Mouse (Mus musculus) limb, embryonic 11.5 days (tissue): ENCODE measurements at regions not wholly inside any gene's neighbourhood (a gene's known extent, or its start where the extent isn't known, plus 50 kb on each side); places are given as distances from the start of the nearest gene placed in this dataset.

Experiments
- ATAC-seq: fragments of 200-750 bp; cut with Nextera tagmentation; 2 replicates; pipeline ENCODE4 v1.8.0; 2017; ENCODE audit warnings: low read depth; ENCODE audit not compliant: insufficient number of reproducible peaks, low FRiP score, low TSS enrichment
- DNase-seq: peaks from one replicate; pipeline ENCODE4 v3.0.0-alpha.2; 2015; ENCODE audit warnings: low spot score
- H3K27ac ChIP-seq: fragments of 300-500 bp; sonication (generic); replicated peaks from 2 replicates; pipeline ENCODE4 v1.5.1; 2014; ENCODE audit warnings: low read depth, mild to moderate bottlenecking, low read length
- H3K27me3 ChIP-seq: fragments of 300-500 bp; sonication (generic); 2 replicates; pipeline ENCODE4 v1.6.1; 2014; ENCODE audit warnings: mild to moderate bottlenecking, low read length, mixed read lengths; ENCODE audit not compliant: control insufficient read depth, insufficient read depth
- H3K36me3 ChIP-seq: fragments of 300-500 bp; sonication (generic); 2 replicates; pipeline ENCODE4 v1.6.1; 2014; ENCODE audit warnings: mild to moderate bottlenecking, low read length, moderate library complexity, mixed read lengths; ENCODE audit not compliant: control insufficient read depth, insufficient read depth
- H3K4me1 ChIP-seq: fragments of 300-500 bp; sonication (generic); 2 replicates; pipeline ENCODE4 v1.6.1; 2014; ENCODE audit warnings: low read length, mixed read lengths; ENCODE audit not compliant: control insufficient read depth, insufficient read depth
- H3K4me2 ChIP-seq: fragments of 300-500 bp; sonication (generic); 2 replicates; pipeline ENCODE4 v1.6.1; 2014; ENCODE audit warnings: low read depth, mild to moderate bottlenecking, moderate library complexity; ENCODE audit not compliant: severe bottlenecking
- H3K4me3 ChIP-seq: fragments of 300-500 bp; sonication (generic); 2 replicates; pipeline ENCODE4 v1.5.1; 2014; ENCODE audit warnings: low read depth, low read length
- H3K9ac ChIP-seq: fragments of 300-500 bp; sonication (generic); 2 replicates; pipeline ENCODE4 v1.6.1; 2014; ENCODE audit warnings: mild to moderate bottlenecking, low read length
- H3K9me3 ChIP-seq: fragments of 300-500 bp; sonication (generic); 2 replicates; pipeline ENCODE4 v1.6.1; 2016; ENCODE audit warnings: low read length; ENCODE audit not compliant: control insufficient read depth
- WGBS: fragments of 180-500 bp; shearing (Covaris S2); extraction: QIAGEN DNeasy Blood & Tissue Kit; methylation state at CpG from one replicate; pipeline ENCODE4 v1.1.7; 2014; 5-methylcytosine and 5-hydroxymethylcytosine counted together

GRCm38 (mm10) chr5:47772642-47773353, 210.1 kb upstream of the Slit2 start:
- no peaks in the 10 kb centered on the region for H3K9me3 ChIP-seq
- no peak overlapping the region for H3K4me2 ChIP-seq
- no peak overlapping the region for H3K4me3 ChIP-seq
- H3K27ac ChIP-seq: no peak overlapping the region
- no peaks in the 10 kb centered on the region for H3K36me3 ChIP-seq
- DNase-seq: no peak
- 55% methylated on average over 8 of the region's 8 CpGs for WGBS
- no peak for ATAC-seq
- H3K27me3 ChIP-seq: no peaks in the 10 kb centered on the region
- no peaks in the 10 kb centered on the region for H3K4me1 ChIP-seq
- H3K9ac ChIP-seq: no peak overlapping the region

GRCm38 (mm10) chr5:47773354-47773743, 209.6 kb upstream of the Slit2 start:
- no peak for DNase-seq
- H3K9me3 ChIP-seq: no peaks in the 10 kb centered on the region
- WGBS: 47% methylated on average over 3 of the region's 3 CpGs
- H3K27me3 ChIP-seq: no peaks in the 10 kb centered on the region
- no peak for ATAC-seq
- H3K27ac ChIP-seq: no peak overlapping the region
- H3K4me3 ChIP-seq: no peak overlapping the region
- no peaks in the 10 kb centered on the region for H3K36me3 ChIP-seq
- H3K4me1 ChIP-seq: no peaks in the 10 kb centered on the region
- no peak overlapping the region for H3K9ac ChIP-seq
- H3K4me2 ChIP-seq: no peak overlapping the region

- no peak for ATAC-seq
- Histone ChIP-seq H3K9me3 (no peaks in the 10 kb centered on the region), H3K27me3 (no peaks in the 10 kb centered on the region), H3K4me3 (no peak overlapping the region), H3K9ac (no peak overlapping the region), H3K4me2 (no peak overlapping the region), H3K27ac (no peak overlapping the region), H3K4me1 (no peaks in the 10 kb centered on the region), H3K36me3 (no peaks in the 10 kb centered on the region)
- DNase-seq: no peak
- 88% methylated on average over 2 of the region's 2 CpGs for WGBS
Observed at GRCm38 (mm10) chr5:47780861-47781260, 202.1 kb upstream of the Slit2 start.

GRCm38 (mm10) chr5:47781608-47782007, 201.3 kb upstream of the Slit2 start:
- Histone ChIP-seq H3K27ac (no peak overlapping the region), H3K4me3 (no peak overlapping the region), H3K27me3 (no peaks in the 10 kb centered on the region), H3K36me3 (no peaks in the 10 kb centered on the region), H3K4me1 (no peaks in the 10 kb centered on the region), H3K9me3 (no peaks in the 10 kb centered on the region), H3K9ac (no peak overlapping the region), H3K4me2 (no peak overlapping the region)
- WGBS: 81% methylated on average over 5 of the region's 5 CpGs
- DNase-seq: no peak
- no peak for ATAC-seq

- no peaks in the 10 kb centered on the region for H3K27me3 ChIP-seq
- H3K4me3 ChIP-seq: no peak overlapping the region
- H3K4me1 ChIP-seq: no peaks in the 10 kb centered on the region
- no peaks in the 10 kb centered on the region for H3K9me3 ChIP-seq
- 91% methylated on average over 6 of the region's 6 CpGs for WGBS
- ATAC-seq (no peak), DNase-seq (no peak)
- H3K27ac ChIP-seq: no peak overlapping the region
- no peak overlapping the region for H3K4me2 ChIP-seq
- no peak overlapping the region for H3K9ac ChIP-seq
- H3K36me3 ChIP-seq: no peaks in the 10 kb centered on the region
Observed at GRCm38 (mm10) chr5:47794639-47795272, 188.2 kb upstream of the Slit2 start.

- H3K36me3 ChIP-seq: no peaks in the 10 kb centered on the region
- no peak overlapping the region for H3K9ac ChIP-seq
- ATAC-seq: no peak
- H3K4me3 ChIP-seq: no peak overlapping the region
- no peaks in the 10 kb centered on the region for H3K27me3 ChIP-seq
- WGBS: 85% methylated on average over 3 of the region's 3 CpGs
- H3K4me2 ChIP-seq: no peak overlapping the region
- H3K27ac ChIP-seq: no peak overlapping the region
- H3K9me3 ChIP-seq: no peaks in the 10 kb centered on the region
- DNase-seq: no peak
- no peaks in the 10 kb centered on the region for H3K4me1 ChIP-seq
Observed at GRCm38 (mm10) chr5:47795273-47795672, 187.7 kb upstream of the Slit2 start.

- Histone ChIP-seq H3K4me3 (no peak overlapping the region), H3K4me2 (no peak overlapping the region), H3K27ac (no peak overlapping the region), H3K36me3 (no peaks in the 10 kb centered on the region), H3K9me3 (no peaks in the 10 kb centered on the region), H3K27me3 (no peaks in the 10 kb centered on the region), H3K9ac (no peak overlapping the region), H3K4me1 (no peaks in the 10 kb centered on the region)
- 85% methylated on average over 1 of the region's 1 CpGs for WGBS
- DNase-seq: no peak
- ATAC-seq: no peak
Observed at GRCm38 (mm10) chr5:47820936-47821335, 162.0 kb upstream of the Slit2 start.

GRCm38 (mm10) chr5:47837998-47838397, 144.9 kb upstream of the Slit2 start:
- Histone ChIP-seq H3K4me2 (no peak overlapping the region), H3K4me3 (no peak overlapping the region), H3K27ac (no peak overlapping the region), H3K9me3 (no peaks in the 10 kb centered on the region), H3K36me3 (no peaks in the 10 kb centered on the region), H3K9ac (no peak overlapping the region), H3K27me3 (no peaks in the 10 kb centered on the region), H3K4me1 (no peaks in the 10 kb centered on the region)
- no peak for DNase-seq
- 93% methylated on average over 3 of the region's 3 CpGs for WGBS
- no peak for ATAC-seq

- Histone ChIP-seq H3K27ac (no peak overlapping the region), H3K27me3 (no peaks in the 10 kb centered on the region), H3K4me1 (no peaks in the 10 kb centered on the region), H3K4me2 (no peak overlapping the region), H3K9ac (no peak overlapping the region), H3K4me3 (no peak overlapping the region), H3K36me3 (no peaks in the 10 kb centered on the region), H3K9me3 (no peaks in the 10 kb centered on the region)
- no peak for ATAC-seq
- DNase-seq: no peak
- 43% methylated on average over 5 of the region's 5 CpGs for WGBS
Observed at GRCm38 (mm10) chr5:47869701-47870100, 113.2 kb upstream of the Slit2 start.
